Mouse (Mus musculus) olfactory bulb, adult 2 months (tissue): ENCODE measurements around the gene Smim23.

ENCODE experiments used
- CTCF ChIP-seq: fragments of 200-500 bp; IDR thresholded peaks from 2 replicates; pipeline ENCODE4 v1.5.1; 2012; ENCODE audit warnings: low read depth, mild to moderate bottlenecking, low read length, moderate library complexity; ENCODE audit not compliant: insufficient read depth
- POLR2A ChIP-seq: fragments of 200-500 bp; IDR thresholded peaks from 2 replicates; pipeline ENCODE4 v1.6.1; 2012; ENCODE audit warnings: mild to moderate bottlenecking, low read depth, low read length, moderate library complexity; ENCODE audit not compliant: insufficient read depth

- TF ChIP-seq CTCF, result no peak
- TF ChIP-seq POLR2A, result no peak
These were observed 41.7 kb downstream of the Smim23 start for GRCm38 (mm10) chr11:32782724-32783123.
